Comparison of ENCODE assay signal across 8 mouse cellular contexts in the genomic region with DNA sequence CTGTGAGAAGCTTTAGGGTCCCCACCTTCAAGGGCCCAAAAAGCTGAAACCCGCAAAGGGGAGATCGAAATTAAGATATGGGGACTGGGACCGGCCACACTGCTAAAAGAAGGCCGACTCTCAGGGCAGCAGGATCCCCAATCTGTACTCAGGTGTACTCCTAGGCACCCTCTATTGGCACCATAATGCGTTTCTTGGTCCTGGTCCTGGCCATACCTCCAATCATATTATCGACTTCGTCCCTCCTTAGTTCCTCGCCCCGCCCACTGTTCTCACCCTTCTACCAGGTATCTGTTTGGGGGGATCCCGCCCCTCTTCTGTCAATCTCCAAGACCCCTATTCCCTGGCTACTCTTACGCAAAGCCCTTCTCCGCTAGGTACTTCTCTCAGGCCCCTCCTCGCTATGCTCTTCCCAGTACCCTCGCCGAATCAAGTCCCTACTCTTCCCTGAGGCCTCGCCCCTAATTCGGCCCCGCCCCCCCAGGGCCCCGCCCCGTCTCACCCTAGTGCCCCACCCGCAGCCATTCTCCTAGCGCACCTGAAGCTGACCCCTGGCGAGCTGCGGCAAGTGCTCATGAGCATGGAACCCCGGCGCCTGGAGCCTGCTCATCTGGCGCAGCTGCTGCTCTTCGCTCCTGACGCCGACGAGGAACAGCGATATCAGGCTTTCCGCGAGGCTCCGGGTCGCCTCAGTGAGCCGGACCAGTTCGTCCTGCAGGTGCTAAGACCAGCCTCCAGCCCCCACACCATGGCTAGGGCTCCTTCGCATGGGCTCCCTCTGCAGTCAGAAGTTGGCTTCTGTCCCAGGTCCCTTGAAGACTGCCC. TPM values are rescaled to one million over a fixed set of nuclear protein-coding genes. Genes with fewer than 3 reads are reported as not detected.
A peak's percentile ranks its signal among the peaks of the same experiment; 100 is the strongest.
DNase-seq lines count a peak whose midpoint lies in the region; ATAC-seq and TF ChIP-seq lines count a peak whose summit lies in the region.

No protein-coding gene starts in this region.

- no peaks in the 10 kb centered on the region for H3K9me3 ChIP-seq in heart, embryonic 16.5 days (replicated peaks; ENCODE audit: control insufficient read depth, low read length)
- H3K9me3 ChIP-seq in hindbrain, embryonic 13.5 days: no peaks in the 10 kb centered on the region
- H3K9me3 ChIP-seq in liver, embryonic 15.5 days (replicated peaks): no peaks in the 10 kb centered on the region

- peak overlapping the region; percentile 26; the same call in 1 of the 2 replicates for H3K9ac ChIP-seq in heart, embryonic 16.5 days (ENCODE audit: low read length)
- H3K9ac ChIP-seq in hindbrain, embryonic 13.5 days: peak overlapping the region; percentile 52
- no peak overlapping the region; the same call in 1 of the 2 replicates for H3K9ac ChIP-seq in liver, embryonic 15.5 days

- no peak for DNase-seq in heart, adult 11 months
- DNase-seq in c-Kit-positive CD71-positive TER-119-positive erythroid progenitor cells, embryonic 14.5 days (ENCODE audit: low spot score): no peak
- DNase-seq in right cerebral cortex, postnatal 10 days (ENCODE audit: low spot score in 2 of 2): no peak

- H3K4me1 ChIP-seq in heart, embryonic 16.5 days (ENCODE audit: control insufficient read depth, insufficient read depth, low read length): peaks cover 3% of the 10 kb centered on the region; the same call in 1 of the 2 replicates
- H3K4me1 ChIP-seq in bone marrow macrophage, adult 2 months (ENCODE audit: control insufficient read depth, insufficient read depth, low read length): no peaks in the 10 kb centered on the region
- peaks cover 10% of the 10 kb centered on the region for H3K4me1 ChIP-seq in hindbrain, embryonic 13.5 days (replicated peaks)
- H3K4me1 ChIP-seq in liver, embryonic 15.5 days (replicated peaks): peaks cover 9% of the 10 kb centered on the region
- peaks cover 8% of the 10 kb centered on the region; the same call in 1 of the 2 replicates for H3K4me1 ChIP-seq in olfactory bulb, adult 2 months (ENCODE audit: control insufficient read depth, insufficient read depth, low read length)

- no peak overlapping the region for H3K27ac ChIP-seq in heart, embryonic 16.5 days (ENCODE audit: low read length)
- H3K27ac ChIP-seq in bone marrow macrophage, adult 2 months (ENCODE audit: insufficient read depth, low read depth, low read length): no peak overlapping the region
- no peak overlapping the region for H3K27ac ChIP-seq in hindbrain, embryonic 13.5 days
- no peak overlapping the region for H3K27ac ChIP-seq in liver, embryonic 15.5 days (replicated peaks)
- H3K27ac ChIP-seq in olfactory bulb, adult 2 months (ENCODE audit: insufficient read depth, low read depth, low read length): no peak overlapping the region

- TF ChIP-seq POLR2A in bone marrow macrophage, adult 2 months (IDR thresholded peaks at IDR 0.05; ENCODE audit: borderline replicate concordance, low read depth, low read length): no peak
- TF ChIP-seq POLR2A in olfactory bulb, adult 2 months (IDR thresholded peaks at IDR 0.05; ENCODE audit: insufficient read depth, low read depth, low read length): no peak

- peak overlapping the region; percentile 69 for H3K4me2 ChIP-seq in heart, embryonic 16.5 days (ENCODE audit: low read depth, low read length)
- peak overlapping the region; percentile 68 for H3K4me2 ChIP-seq in hindbrain, embryonic 13.5 days
- H3K4me2 ChIP-seq in liver, embryonic 15.5 days: peak overlapping the region; percentile 55

- peak; percentile 45 for ATAC-seq in heart, embryonic 16.5 days (replicated peaks; ENCODE audit: extremely low read depth, insufficient read depth, low FRiP score)
- ATAC-seq in hindbrain, embryonic 13.5 days (ENCODE audit: low FRiP score): peak; percentile 21; the same call in 1 of the 2 replicates
- peak; percentile 54 for ATAC-seq in liver, embryonic 15.5 days (ENCODE audit: insufficient read depth)

- H3K27me3 ChIP-seq in heart, embryonic 16.5 days (ENCODE audit: control insufficient read depth, insufficient read depth, low read length): peaks cover 28% of the 10 kb centered on the region
- H3K27me3 ChIP-seq in hindbrain, embryonic 13.5 days: peaks cover 53% of the 10 kb centered on the region
- H3K27me3 ChIP-seq in liver, embryonic 15.5 days: peaks cover 45% of the 10 kb centered on the region

- peak overlapping the region; percentile 44 for H3K4me3 ChIP-seq in heart, embryonic 16.5 days (ENCODE audit: low read length)
- peak overlapping the region; percentile 30 for H3K4me3 ChIP-seq in bone marrow macrophage, adult 2 months (ENCODE audit: insufficient read depth, low read length)
- H3K4me3 ChIP-seq in hindbrain, embryonic 13.5 days: peak overlapping the region; percentile 37
- H3K4me3 ChIP-seq in liver, embryonic 15.5 days (replicated peaks): peak overlapping the region; percentile 22; the same call in 1 of the 2 replicates
- peak overlapping the region; percentile 8; the same call in 1 of the 2 replicates for H3K4me3 ChIP-seq in olfactory bulb, adult 2 months (ENCODE audit: insufficient read depth, low read depth, low read length)

- H3K36me3 ChIP-seq in heart, embryonic 16.5 days (ENCODE audit: control insufficient read depth, insufficient read depth): no peaks in the 10 kb centered on the region
- no peaks in the 10 kb centered on the region for H3K36me3 ChIP-seq in hindbrain, embryonic 13.5 days
- no peaks in the 10 kb centered on the region for H3K36me3 ChIP-seq in liver, embryonic 15.5 days (replicated peaks)

- WGBS in heart, embryonic 16.5 days: 7% methylated on average over 39 of the region's 39 CpGs
- WGBS in hindbrain, embryonic 13.5 days: 8% methylated on average over 39 of the region's 39 CpGs
- WGBS in liver, embryonic 15.5 days (ENCODE audit: insufficient replicate concordance): 8% methylated on average over 39 of the region's 39 CpGs
- WGBS in olfactory bulb, adult 2 months: 18% methylated on average over 39 of the region's 39 CpGs

- no peak for TF ChIP-seq CTCF in bone marrow macrophage, adult 2 months (IDR thresholded peaks at IDR 0.05; ENCODE audit: low read depth, low read length)
- TF ChIP-seq CTCF in olfactory bulb, adult 2 months (IDR thresholded peaks at IDR 0.05; ENCODE audit: insufficient read depth, low read depth, low read length): no peak

RNA-seq across cellular contexts. Expression of a gene that starts 16.6 kb away (rescaled TPM):
- 194 and 203 TPM in 2 replicates for polyA plus RNA-seq in heart, embryonic 16.5 days (2015; fragmentation: Nextera tagmentation; extraction: Ambion mirVana)
- polyA plus RNA-seq in bone marrow macrophage, adult 2 months (2012; ENCODE audit: insufficient read depth, insufficient read length, missing spikeins): 51.3 and 51.5 TPM in 2 replicates
- polyA plus RNA-seq in hindbrain, embryonic 13.5 days (2015; fragmentation: Nextera tagmentation; extraction: Ambion mirVana): 150 TPM in 2 replicates
- polyA plus RNA-seq in liver, embryonic 15.5 days (2015; fragmentation: Nextera tagmentation; extraction: Ambion mirVana): 134 and 140 TPM in 2 replicates
- not detected in 2 replicates for polyA plus RNA-seq in olfactory bulb, adult 2 months (2012; ENCODE audit: insufficient read depth, insufficient read length, low replicate concordance, missing spikeins)

RNA-seq across cellular contexts. Expression of a gene that starts 29.9 kb away (rescaled TPM):
- 0.08 TPM in 1 of 2 replicates, not detected in the other for polyA plus RNA-seq in heart, embryonic 16.5 days (2015; fragmentation: Nextera tagmentation; extraction: Ambion mirVana)
- polyA plus RNA-seq in bone marrow macrophage, adult 2 months (2012; ENCODE audit: insufficient read depth, insufficient read length, missing spikeins): not detected in 2 replicates
- 0.45 and 0.47 TPM in 2 replicates for polyA plus RNA-seq in hindbrain, embryonic 13.5 days (2015; fragmentation: Nextera tagmentation; extraction: Ambion mirVana)
- not detected in 2 replicates for polyA plus RNA-seq in liver, embryonic 15.5 days (2015; fragmentation: Nextera tagmentation; extraction: Ambion mirVana)
- polyA plus RNA-seq in olfactory bulb, adult 2 months (2012; ENCODE audit: insufficient read depth, insufficient read length, low replicate concordance, missing spikeins): not detected in 2 replicates

RNA-seq across cellular contexts. Expression of a gene that starts 58.0 kb away (rescaled TPM):
- 57.0 and 58.7 TPM in 2 replicates for polyA plus RNA-seq in heart, embryonic 16.5 days (2015; fragmentation: Nextera tagmentation; extraction: Ambion mirVana)
- polyA plus RNA-seq in bone marrow macrophage, adult 2 months (2012; ENCODE audit: insufficient read depth, insufficient read length, missing spikeins): 36.2 and 45.4 TPM in 2 replicates
- 75.4 and 82.7 TPM in 2 replicates for polyA plus RNA-seq in hindbrain, embryonic 13.5 days (2015; fragmentation: Nextera tagmentation; extraction: Ambion mirVana)
- 24.9 and 26.1 TPM in 2 replicates for polyA plus RNA-seq in liver, embryonic 15.5 days (2015; fragmentation: Nextera tagmentation; extraction: Ambion mirVana)
- polyA plus RNA-seq in olfactory bulb, adult 2 months (2012; ENCODE audit: insufficient read depth, insufficient read length, low replicate concordance, missing spikeins): not detected in 2 replicates

Comparison
In these comparisons a context has a peak if more than half of its experiments do, and no peak if none do; other contexts are left out.
1. RNA of a gene that starts 16.6 kb away (polyA plus RNA-seq): 194 to 203 TPM in heart, embryonic 16.5 days, 150 TPM in hindbrain, embryonic 13.5 days, 134 to 140 TPM in liver, embryonic 15.5 days and 51.3 to 51.5 TPM in bone marrow macrophage, adult 2 months; not detected in olfactory bulb, adult 2 months; every median in the first group is over 10 times any median in the second.
2. RNA of a gene that starts 58.0 kb away (polyA plus RNA-seq): 75.4 to 82.7 TPM in hindbrain, embryonic 13.5 days, 57.0 to 58.7 TPM in heart, embryonic 16.5 days, 36.2 to 45.4 TPM in bone marrow macrophage, adult 2 months and 24.9 to 26.1 TPM in liver, embryonic 15.5 days; not detected in olfactory bulb, adult 2 months; every median in the first group is over 10 times any median in the second.
3. Peak in every context shown above with its lines, with median percentiles within 50 percentile points of each other: ATAC-seq, H3K4me2 ChIP-seq and H3K4me3 ChIP-seq.